Mouse (Mus musculus) heart, postnatal 10 days (tissue): ENCODE results near the gene Slc29a1. TPM values are rescaled to one million over a fixed set of nuclear protein-coding genes. Genes with fewer than 3 reads are reported as not detected.
"Not testable (repeated sequence)": the region's sequence is repeated elsewhere in the genome, so short reads cannot be mapped to it uniquely, and the experiment has no call there.

Experiments
- DNase-seq, 2 experiments: peaks; one replicate each; pipeline ENCODE4 v3.0.0; 2021
- intact Hi-C: fragments of 180-260 bp; cut with DNase I; formaldehyde crosslinking; loops from one replicate; pipeline ENCODE4 v1.15.1; 2025
- total RNA-seq, 2 experiments: library from RNA; stranded (reverse); gene quantifications; 2 replicates each; pipeline ENCODE4 v1.2.3; 2021

Gene Slc29a1
- 10 to 100 TPM; 88.3 to 99.0 TPM for total RNA-seq

GRCm38 (mm10) chr17:45599446-45600242 lies at the start of gene Slc29a1:
Gene Slc29a1 (minus strand): TSS chr17:45599606.
- intact Hi-C loops, result no loop called here
- peak; percentile 75 to 81 for DNase-seq

GRCm38 (mm10) chr17:45644185-45644584 lies 44.8 kb upstream of the Slc29a1 start:
- DNase-seq, result no peak
- intact Hi-C loops, result loop anchor here (5.0 kb wide), 1 partner anchor 167 kb away; the partner anchor contains the start of gene Spats1

GRCm38 (mm10) chr17:45642701-45643100 lies 43.3 kb upstream of the Slc29a1 start:
- DNase-seq, result peak; percentile 75 to 87
- intact Hi-C loops, result loop anchor here (2.0 to 5.0 kb wide), 3 partner anchors 62 to 165 kb away; partner anchors contain the start of gene Spats1

DNA sequence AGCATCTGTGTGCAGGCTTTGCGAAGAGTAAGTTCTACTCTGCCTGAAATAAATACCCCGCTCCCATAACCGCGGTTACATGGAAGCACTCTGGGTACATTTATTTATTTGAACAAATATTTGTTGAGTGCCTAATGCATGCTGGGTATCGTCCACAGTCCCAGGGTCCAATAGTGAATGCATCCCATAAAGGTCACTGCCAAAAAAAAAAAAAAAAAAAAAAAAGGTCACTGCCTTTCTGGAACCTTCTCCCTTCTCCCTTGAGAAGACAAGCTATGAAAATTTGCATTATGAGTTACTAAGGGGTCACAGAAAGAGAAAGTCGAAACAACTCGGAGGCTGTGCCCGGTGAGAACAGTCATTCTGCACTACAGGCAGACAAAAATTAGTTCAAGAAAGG lies 42.6 kb upstream of the Slc29a1 start:
- DNase-seq, result no peak
- intact Hi-C loops, result loop anchor here (2.0 to 5.0 kb wide), 3 partner anchors 61 to 165 kb away; partner anchors contain the start of gene Spats1

- intact Hi-C loops, result no loop called here
- DNase-seq, result no peak
Measured at GRCm38 (mm10) chr17:45638596-45639295, 39.3 kb upstream of the Slc29a1 start.

DNA sequence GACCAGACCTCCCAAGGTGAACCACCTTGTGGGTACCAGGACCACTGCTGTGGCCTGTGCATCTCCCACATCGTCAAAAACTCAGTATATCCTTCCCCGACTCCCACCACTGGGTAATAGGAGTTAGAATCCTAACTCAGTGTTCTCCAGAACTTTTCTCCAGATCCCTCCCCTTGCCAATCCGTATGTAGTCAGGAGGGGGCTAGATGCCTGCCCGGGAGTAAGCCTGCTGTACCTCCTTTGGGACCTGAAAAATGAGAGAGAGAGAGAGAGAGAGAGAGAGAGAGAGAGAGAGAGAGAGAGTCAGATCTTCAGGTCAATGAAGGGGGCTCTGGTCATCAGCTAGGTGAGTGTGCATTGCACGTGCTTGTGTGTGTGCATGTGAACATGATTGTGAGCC lies 34.6 kb upstream of the Slc29a1 start:
- intact Hi-C loops, result no loop called here
- DNase-seq, result no peak

- intact Hi-C loops, result no loop called here
- no peak for DNase-seq
Measured at GRCm38 (mm10) chr17:45631940-45632339, 32.5 kb upstream of the Slc29a1 start.

GRCm38 (mm10) chr17:45630992-45631391 lies 31.6 kb upstream of the Slc29a1 start:
- intact Hi-C loops, result loop anchor here (1.0 kb wide), 1 partner anchor 50 kb away; no protein-coding TSS in a partner anchor
- no peak for DNase-seq

- peak; percentile 78 to 84 for DNase-seq
- intact Hi-C loops, result loop anchor here (1.0 kb wide), 2 partner anchors 46 to 49 kb away; no protein-coding TSS in a partner anchor
Measured at GRCm38 (mm10) chr17:45629861-45630694, 30.7 kb upstream of the Slc29a1 start.

DNA sequence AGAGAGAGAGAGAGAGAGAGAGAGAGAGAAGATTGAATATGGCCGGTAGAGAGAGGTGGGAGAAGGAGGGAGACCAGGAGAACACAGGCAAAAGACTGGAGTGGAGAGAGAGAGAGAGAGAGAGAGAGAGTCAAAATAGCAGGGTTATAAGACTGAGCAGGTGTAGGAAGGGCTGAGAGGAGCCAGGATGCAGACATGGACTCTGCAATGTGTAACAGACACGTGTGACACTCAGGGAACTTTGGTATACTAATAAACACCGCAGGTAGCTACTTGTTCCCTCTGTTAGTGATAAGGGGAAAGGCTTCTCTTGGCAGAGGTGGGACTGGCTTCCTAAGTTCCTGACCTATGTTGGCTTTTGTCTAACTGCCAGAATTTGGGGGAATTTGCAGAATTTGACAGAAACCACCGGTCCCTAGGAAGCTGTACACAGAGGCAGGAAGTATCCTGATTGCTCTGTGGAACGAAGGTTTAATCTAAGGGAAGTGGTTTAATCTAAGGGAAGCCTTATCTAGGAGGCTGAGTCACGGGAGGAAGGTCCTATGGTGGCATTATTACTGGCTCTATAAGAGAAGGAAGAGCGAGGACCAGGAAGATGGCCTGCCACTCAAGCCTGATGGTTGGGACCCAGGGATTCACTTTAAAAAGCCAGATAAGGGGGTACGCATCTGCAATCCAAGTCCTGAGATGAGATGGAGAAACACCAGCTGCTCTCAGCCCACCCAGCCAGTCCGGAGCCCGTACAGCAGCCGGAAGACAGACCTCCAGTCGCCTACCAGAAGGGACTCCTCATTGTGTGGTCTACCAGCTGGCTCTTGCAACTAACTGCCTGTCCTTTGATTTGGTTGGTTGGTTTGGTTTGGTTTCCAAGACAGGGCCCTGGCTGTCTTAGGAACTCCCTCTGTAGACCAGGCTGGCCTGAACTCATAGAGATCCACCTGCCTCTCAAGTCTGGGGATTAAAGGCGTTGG lies 29.8 kb upstream of the Slc29a1 start:
- peak; percentile 18 to 43 for DNase-seq
- intact Hi-C loops, result loop anchor here (1.0 kb wide), 1 partner anchor 45 kb away; no protein-coding TSS in a partner anchor

GRCm38 (mm10) chr17:45628160-45628559 lies 28.8 kb upstream of the Slc29a1 start:
- intact Hi-C loops, result no loop called here

DNA sequence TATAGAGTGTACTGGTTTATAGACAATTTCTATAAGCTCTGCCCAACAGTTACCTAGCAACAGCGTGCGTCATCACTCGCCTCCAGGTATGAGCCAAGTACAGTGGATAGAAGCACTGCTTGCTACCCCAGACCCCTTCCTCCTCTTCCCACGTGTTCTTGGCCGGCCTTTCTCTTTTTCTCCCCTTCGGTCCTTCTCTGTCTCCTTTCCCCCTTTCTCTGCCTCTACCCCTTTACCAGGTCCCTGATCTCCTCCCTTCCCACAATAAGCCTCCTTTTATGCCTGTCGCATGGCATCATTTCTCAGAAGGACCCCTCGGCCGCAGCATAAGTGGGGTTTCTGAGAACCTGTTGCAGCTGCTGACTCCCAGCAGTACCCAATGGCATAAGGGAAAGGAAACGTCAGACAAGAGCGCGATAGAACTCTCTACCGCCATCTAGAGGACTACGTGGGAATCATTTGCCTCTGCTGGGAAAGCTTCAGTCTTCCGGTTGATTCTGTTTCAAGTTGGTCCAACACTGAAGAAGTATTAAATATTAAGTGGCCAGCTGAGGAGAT lies 27.2 kb upstream of the Slc29a1 start:
- intact Hi-C loops, result no loop called here
- peak; percentile 83 to 87 for DNase-seq

More at GRCm38 (mm10) chr17:45628160-45628559, 28.8 kb upstream of the Slc29a1 start:
- no peak for DNase-seq

- intact Hi-C loops, DNase-seq: not testable (repeated sequence)
Measured at GRCm38 (mm10) chr17:45623425-45623824, 24.0 kb upstream of the Slc29a1 start.

DNA sequence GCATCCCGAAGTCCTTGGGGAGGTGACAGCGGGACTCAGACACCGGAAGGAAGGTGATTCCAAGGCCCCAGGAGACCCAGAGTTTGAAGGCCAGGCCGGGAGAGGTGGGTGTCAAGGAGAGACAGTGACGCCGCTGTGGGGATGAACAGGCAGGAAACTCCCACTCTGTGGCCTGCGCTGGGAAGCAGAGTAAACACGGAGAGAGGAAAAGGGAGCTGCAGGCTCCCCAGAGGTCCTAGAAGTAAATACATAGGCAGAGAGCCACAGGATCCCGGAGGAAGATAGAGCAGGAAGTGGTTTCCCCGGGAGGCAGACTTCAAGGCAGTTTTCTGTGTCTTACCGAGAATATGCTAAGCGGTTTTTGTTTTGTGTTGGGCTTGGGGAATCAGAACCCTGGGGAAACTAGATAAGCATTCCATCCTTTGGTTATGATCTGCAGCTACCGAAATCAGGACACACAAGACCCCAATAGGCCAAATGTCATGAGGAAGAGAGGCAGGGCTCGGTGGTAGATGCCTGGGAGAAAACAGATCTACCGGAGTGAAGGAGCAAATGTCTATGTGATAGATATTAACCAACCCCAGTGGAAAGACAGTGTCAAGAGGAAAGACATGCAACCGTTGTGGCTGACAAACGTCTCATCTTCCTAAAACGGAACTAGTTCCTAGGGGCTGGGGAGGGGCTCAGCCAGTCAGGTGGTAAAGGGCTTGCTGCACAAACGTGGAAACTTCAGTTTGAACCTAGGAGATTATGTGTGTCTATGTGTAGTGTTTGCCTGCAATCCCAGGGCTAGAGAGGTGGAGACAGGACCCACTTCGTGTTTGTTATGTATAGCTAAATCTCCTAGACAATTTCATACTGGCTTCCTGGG lies 20.2 kb upstream of the Slc29a1 start:
- DNase-seq, result peak; percentile 60 to 61
- intact Hi-C loops, result loop anchor here (2.0 kb wide), 1 partner anchor 23 kb away; no protein-coding TSS in a partner anchor

DNA sequence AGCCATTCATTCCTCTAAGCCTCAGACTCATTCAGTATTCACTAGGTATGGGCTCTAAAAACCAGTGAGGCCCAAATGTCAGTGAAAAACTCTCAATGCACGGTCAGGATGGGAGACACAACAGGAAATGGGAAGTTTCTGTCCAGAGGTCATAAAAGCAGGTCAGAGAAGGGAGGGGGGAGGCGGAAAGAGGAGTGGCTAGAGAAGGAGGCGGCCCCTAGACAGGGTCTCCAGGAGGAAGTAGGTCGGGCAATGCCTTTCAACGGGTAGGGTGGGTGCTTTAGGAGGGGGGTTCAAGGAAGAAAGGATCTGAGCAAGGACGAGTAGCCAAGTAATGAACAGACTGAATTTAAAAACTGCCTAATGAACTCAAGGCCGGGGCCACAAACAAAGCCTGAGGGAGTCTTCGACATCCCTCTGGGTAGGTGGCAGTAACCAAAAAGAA lies 19.6 kb upstream of the Slc29a1 start:
- peak; percentile 64 to 70 for DNase-seq
- intact Hi-C loops, result loop anchor here (2.0 kb wide), 1 partner anchor 22 kb away; no protein-coding TSS in a partner anchor

GRCm38 (mm10) chr17:45617655-45618054 lies 18.2 kb upstream of the Slc29a1 start:
- no peak for DNase-seq
- intact Hi-C loops, result loop anchor here (2.0 kb wide), 1 partner anchor 21 kb away; no protein-coding TSS in a partner anchor

GRCm38 (mm10) chr17:45616679-45617078 lies 17.3 kb upstream of the Slc29a1 start:
- intact Hi-C loops, result no loop called here
- no peak for DNase-seq
